Mouse (Mus musculus): ENCODE data around the gene Atxn2.

DNA sequence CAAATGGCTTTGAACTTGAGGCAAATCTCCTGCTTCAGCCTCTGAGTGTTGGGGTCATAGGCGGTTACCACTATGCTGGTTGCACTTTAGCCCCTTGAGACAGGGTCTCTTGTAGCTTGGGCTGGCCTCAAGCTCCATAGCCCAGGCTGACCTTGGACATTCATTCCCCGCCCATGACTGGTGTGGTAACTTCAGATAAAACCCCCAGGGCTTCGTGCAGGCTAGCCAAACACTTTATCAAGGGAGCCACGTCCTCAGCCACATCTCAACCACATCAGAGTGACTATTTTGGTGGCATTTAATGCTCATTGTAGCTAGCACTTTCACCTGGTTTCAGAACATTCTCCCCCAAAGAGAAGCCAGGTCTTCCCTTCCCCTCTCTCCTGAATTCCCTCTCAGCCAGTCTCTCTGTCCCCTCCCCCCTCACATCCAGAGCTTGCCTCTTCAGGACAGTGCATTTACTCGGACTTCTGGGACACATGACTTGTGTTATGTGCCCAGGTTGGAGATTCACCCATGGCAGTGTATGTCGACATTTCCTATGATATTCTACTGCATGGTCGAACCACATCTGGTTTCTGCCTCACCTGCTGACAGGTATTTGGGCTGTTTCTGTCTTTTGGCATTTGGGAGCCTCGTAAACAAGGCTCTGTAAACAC is 9.9 kb upstream of the Atxn2 start:
- TF ChIP-seq CTCF (IDR thresholded peaks at IDR 0.05; ENCODE audit: control insufficient read depth, insufficient read depth, low read length), result no peak
- TF ChIP-seq POLR2A (IDR thresholded peaks at IDR 0.05; ENCODE audit: borderline replicate concordance, control insufficient read depth, low read depth, low read length), result no peak
